Mouse (Mus musculus) liver, embryonic 13.5 days (tissue): ENCODE data around the gene Capn2. TPM values are rescaled to one million over a fixed set of nuclear protein-coding genes. Genes with fewer than 3 reads are reported as not detected.

Source experiments
- ATAC-seq: fragments of 200-750 bp; cut with Nextera tagmentation; 2 replicates; pipeline ENCODE4 v1.8.0; 2017; ENCODE audit warnings: low read depth, mild to moderate bottlenecking, moderate number of reproducible peaks, moderate library complexity
- DNase-seq: peaks from one replicate; pipeline ENCODE4 v3.0.0; 2022
- H3K27ac ChIP-seq: fragments of 300-500 bp; sonication (generic); 2 replicates; pipeline ENCODE4 v1.5.1; 2015; ENCODE audit warnings: moderate library complexity, mild to moderate bottlenecking, inconsistent platforms
- H3K27me3 ChIP-seq: fragments of 300-500 bp; sonication (generic); 2 replicates; pipeline ENCODE4 v1.6.1; 2015; ENCODE audit warnings: mild to moderate bottlenecking, inconsistent platforms
- H3K36me3 ChIP-seq: fragments of 300-500 bp; sonication (generic); 2 replicates; pipeline ENCODE4 v1.6.1; 2015; ENCODE audit warnings: mild to moderate bottlenecking, inconsistent platforms
- H3K4me1 ChIP-seq: fragments of 300-500 bp; sonication (generic); replicated peaks from 2 replicates; pipeline ENCODE4 v1.6.1; 2015; ENCODE audit warnings: inconsistent platforms
- H3K4me2 ChIP-seq: fragments of 300-500 bp; sonication (generic); 2 replicates; pipeline ENCODE4 v1.6.1; 2015; ENCODE audit warnings: inconsistent platforms, mild to moderate bottlenecking, moderate library complexity
- H3K4me3 ChIP-seq: fragments of 300-500 bp; sonication (generic); replicated peaks from 2 replicates; pipeline ENCODE4 v1.5.1; 2015; ENCODE audit warnings: mild to moderate bottlenecking, inconsistent platforms
- H3K9ac ChIP-seq: fragments of 300-500 bp; sonication (generic); 2 replicates; pipeline ENCODE4 v1.6.1; 2015; ENCODE audit warnings: mild to moderate bottlenecking, inconsistent platforms
- H3K9me3 ChIP-seq: fragments of 300-500 bp; sonication (generic); replicated peaks from 2 replicates; pipeline ENCODE4 v1.6.1; 2016; ENCODE audit warnings: inconsistent platforms
- WGBS: fragments of 180-500 bp; shearing (Covaris S2); methylation state at CpG from one replicate; pipeline ENCODE4 v1.1.7; 2015; ENCODE audit not compliant: insufficient replicate concordance; 5-methylcytosine and 5-hydroxymethylcytosine counted together
- polyA plus RNA-seq: library from polyadenylated mRNA; unstranded; fragments of >200 nt; fragmentation: Nextera tagmentation; extraction: Ambion mirVana; gene quantifications from 2 replicates; pipeline ENCODE4 v1.2.1, GENCODE M21; 2015

Capn2 gene
- polyA plus RNA-seq, 1 experiment from 2014 or later: 22.2 TPM

DNA sequence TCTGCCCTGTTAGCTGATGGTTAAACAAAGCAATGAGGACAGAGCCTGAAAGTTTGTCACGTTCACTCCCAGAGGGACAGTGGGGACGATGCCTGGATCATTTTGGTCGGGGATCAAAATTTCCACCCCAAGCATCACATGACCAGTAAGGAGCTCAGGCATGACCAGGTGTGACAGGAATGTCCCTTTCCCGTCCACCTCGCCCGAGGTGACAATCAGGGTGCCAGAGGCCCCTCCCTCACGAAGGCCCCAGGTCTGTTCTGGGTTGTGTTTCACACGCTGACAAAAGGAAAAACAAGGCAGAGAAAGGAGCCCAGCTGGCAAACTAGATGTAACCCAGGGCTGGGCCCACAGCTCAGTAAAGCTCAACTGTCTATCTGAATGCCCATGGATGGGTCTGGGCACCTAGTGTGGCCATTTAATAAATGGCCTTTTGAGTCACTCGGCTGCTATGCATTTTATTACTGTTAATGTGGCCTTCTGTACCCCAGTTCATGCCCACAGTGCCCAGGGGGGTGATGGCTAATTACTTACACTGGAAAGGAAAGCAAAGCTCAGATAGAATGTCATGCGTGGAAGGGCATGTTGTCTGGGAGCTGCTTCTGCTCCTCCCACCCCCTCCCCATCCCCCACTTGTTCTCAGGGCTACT is 35.6 kb downstream of the Capn2 start:
- WGBS: 70% methylated on average over 10 of the region's 10 CpGs
- H3K4me3 ChIP-seq: no peak overlapping the region
- DNase-seq (no peak), ATAC-seq (no peak)
- H3K27ac ChIP-seq: no peak overlapping the region
- H3K9ac ChIP-seq: no peak overlapping the region
- peaks cover 20% of the 10 kb centered on the region; the same call in 1 of the 2 replicates for H3K36me3 ChIP-seq
- H3K9me3 ChIP-seq: no peaks in the 10 kb centered on the region
- peaks cover 10% of the 10 kb centered on the region for H3K4me1 ChIP-seq
- no peak overlapping the region for H3K4me2 ChIP-seq
- H3K27me3 ChIP-seq: no peaks in the 10 kb centered on the region

DNA sequence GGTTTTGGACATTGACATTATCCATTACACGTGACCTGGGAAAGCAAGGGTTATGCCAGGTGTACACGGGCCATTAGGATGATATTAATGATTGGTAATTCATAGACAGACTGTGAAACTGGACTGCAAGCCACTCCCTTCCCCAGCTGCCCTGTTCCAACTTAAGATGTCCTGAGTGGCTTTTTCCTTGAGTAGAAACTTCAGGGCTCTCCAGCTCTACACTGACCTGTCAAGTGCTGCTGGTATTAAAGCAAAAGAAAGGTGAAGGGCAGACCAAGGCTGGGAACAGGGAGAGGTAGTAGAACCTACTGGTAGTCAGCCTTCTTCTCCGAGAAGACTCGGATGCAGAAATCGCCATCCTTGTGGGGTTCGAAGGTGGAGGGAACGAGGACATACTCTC is 36.3 kb downstream of the Capn2 start:
- no peak overlapping the region for H3K4me2 ChIP-seq
- no peak for ATAC-seq
- no peak overlapping the region for H3K4me3 ChIP-seq
- H3K27me3 ChIP-seq: no peaks in the 10 kb centered on the region
- H3K9ac ChIP-seq: no peak overlapping the region
- DNase-seq: no peak
- H3K9me3 ChIP-seq: no peaks in the 10 kb centered on the region
- 76% methylated on average over 7 of the region's 7 CpGs for WGBS
- peaks cover 14% of the 10 kb centered on the region; the same call in 1 of the 2 replicates for H3K36me3 ChIP-seq
- peaks cover 10% of the 10 kb centered on the region for H3K4me1 ChIP-seq
- no peak overlapping the region for H3K27ac ChIP-seq

DNA sequence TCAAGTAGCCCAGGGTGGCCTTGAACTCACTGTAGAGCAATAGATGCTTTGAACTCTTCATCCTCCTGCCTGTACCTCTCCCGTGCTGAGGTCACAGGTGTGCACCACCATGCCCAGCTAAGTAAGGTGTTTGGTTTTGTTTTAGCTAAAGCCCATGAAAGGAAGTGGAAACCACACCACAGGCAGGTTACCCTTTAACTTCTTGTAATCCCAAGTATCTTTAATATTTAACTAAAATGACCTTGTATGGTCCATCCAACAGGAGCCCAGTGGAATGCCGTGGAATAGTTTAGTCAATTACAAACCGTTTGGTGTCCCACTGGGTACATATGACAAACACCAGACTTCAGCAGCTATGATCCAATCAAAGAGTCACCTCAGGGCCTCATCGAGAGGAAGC is 38.5 kb downstream of the Capn2 start:
- WGBS: 57% methylated on average over 4 of the region's 4 CpGs
- no peak for DNase-seq
- Histone ChIP-seq H3K4me1 (peaks cover 10% of the 10 kb centered on the region), H3K4me3 (no peak overlapping the region), H3K9me3 (no peaks in the 10 kb centered on the region), H3K27ac (0 out of 2 replicates have a peak overlapping the region, but pooled peaks have one; percentile 58), H3K36me3 (0 out of 2 replicates have a peak, but pooled peaks cover 16% of the 10 kb centered on the region), H3K27me3 (no peaks in the 10 kb centered on the region), H3K4me2 (no peak overlapping the region), H3K9ac (no peak overlapping the region)
- peak; percentile 69 for ATAC-seq

DNA sequence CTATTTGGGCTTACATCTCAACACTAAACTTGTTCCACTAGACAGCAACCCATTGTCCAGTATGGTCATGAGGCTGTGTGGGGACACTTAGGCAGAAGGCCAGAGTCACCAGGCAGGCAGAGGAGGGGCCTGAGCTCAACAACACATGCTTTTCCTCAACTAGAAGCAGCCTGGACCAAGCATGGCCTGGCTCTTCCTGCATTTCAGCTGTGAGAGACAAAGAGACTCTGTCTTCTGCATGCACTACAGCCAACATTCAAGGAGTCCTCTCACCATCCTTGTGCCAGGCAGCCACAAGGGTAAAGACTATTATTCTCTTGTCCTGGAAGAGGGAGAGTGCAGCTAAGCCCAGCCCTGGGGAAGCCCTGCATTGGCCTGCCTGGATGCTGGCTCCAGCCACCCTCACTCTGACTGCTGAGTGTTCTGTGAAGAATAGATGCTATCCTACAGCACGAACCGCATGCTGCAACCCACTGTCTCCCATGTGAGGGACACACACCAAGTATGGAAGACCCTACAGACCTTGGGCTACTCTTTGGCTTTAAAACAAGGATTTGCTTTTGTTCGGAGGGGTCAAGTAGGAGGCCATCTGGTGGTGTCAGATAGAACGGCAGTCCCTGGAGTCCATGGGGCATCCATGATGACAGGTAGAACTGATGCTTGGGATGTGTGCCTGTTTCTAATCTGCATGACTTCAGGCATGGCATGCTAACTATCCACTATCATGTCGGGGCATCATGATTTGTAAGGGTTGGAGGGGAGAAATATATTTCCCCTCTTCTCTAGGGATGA is 42.2 kb downstream of the Capn2 start:
- peaks cover 33% of the 10 kb centered on the region; the same call in 1 of the 2 replicates for H3K36me3 ChIP-seq
- WGBS: 66% methylated on average over 5 of the region's 5 CpGs
- no peak overlapping the region for H3K27ac ChIP-seq
- no peak for ATAC-seq
- H3K4me3 ChIP-seq: no peak overlapping the region
- no peak overlapping the region for H3K9ac ChIP-seq
- H3K27me3 ChIP-seq: no peaks in the 10 kb centered on the region
- H3K9me3 ChIP-seq: no peaks in the 10 kb centered on the region
- no peak for DNase-seq
- H3K4me2 ChIP-seq: no peak overlapping the region
- H3K4me1 ChIP-seq: peaks cover 8% of the 10 kb centered on the region

DNA sequence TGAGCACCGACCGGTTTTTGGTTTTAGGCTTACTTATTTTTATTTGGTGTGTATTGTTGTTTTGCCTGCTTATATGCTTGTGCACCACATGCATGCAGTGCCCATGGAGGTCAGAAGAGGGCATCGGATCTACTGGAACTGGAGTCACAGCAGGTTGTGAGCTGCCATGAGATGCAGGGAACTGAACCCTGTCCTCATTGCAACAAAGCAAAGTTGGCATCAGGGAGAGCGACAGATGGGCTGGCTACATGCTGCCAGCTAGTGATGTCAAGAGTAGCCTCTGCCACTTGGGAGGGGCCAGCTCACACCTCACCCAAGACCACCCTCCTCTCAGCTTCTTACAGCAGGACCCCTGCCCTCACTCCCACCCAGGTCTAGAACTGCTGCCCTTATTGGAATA is 51.4 kb downstream of the Capn2 start:
- ATAC-seq (no peak), DNase-seq (no peak)
- H3K9ac ChIP-seq: no peak overlapping the region
- H3K27me3 ChIP-seq: no peaks in the 10 kb centered on the region
- H3K9me3 ChIP-seq: no peaks in the 10 kb centered on the region
- peaks cover 31% of the 10 kb centered on the region for H3K36me3 ChIP-seq
- no peak overlapping the region for H3K4me2 ChIP-seq
- H3K27ac ChIP-seq: no peak overlapping the region
- peaks cover 8% of the 10 kb centered on the region for H3K4me1 ChIP-seq
- H3K4me3 ChIP-seq: no peak overlapping the region
- WGBS: 76% methylated on average over 4 of the region's 4 CpGs

DNA sequence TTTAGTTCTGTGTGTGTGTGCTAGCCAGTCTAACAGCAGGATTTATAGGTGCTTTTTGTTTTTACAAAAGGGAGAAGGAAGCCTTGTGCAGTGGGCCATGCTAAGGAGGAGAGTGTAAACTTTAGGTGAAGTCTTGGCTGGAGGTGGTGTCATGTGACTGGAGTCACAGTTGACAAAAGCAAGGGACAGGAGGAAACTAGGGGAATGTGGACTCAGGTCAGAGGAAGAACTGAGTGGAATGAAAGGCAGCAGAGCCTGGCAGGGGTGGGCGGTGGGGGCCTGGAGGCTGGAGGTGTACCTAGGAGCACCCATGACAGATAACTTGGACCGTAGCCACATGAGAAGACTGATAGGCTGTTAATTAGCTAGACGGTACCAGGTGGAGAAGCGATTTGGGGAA is 52.1 kb downstream of the Capn2 start:
- Histone ChIP-seq H3K4me1 (peaks cover 10% of the 10 kb centered on the region), H3K9me3 (no peaks in the 10 kb centered on the region), H3K4me2 (no peak overlapping the region), H3K27me3 (no peaks in the 10 kb centered on the region), H3K4me3 (no peak overlapping the region), H3K36me3 (peaks cover 29% of the 10 kb centered on the region), H3K9ac (no peak overlapping the region), H3K27ac (no peak overlapping the region)
- no peak for ATAC-seq
- 67% methylated on average over 4 of the region's 4 CpGs for WGBS
- DNase-seq: no peak

DNA sequence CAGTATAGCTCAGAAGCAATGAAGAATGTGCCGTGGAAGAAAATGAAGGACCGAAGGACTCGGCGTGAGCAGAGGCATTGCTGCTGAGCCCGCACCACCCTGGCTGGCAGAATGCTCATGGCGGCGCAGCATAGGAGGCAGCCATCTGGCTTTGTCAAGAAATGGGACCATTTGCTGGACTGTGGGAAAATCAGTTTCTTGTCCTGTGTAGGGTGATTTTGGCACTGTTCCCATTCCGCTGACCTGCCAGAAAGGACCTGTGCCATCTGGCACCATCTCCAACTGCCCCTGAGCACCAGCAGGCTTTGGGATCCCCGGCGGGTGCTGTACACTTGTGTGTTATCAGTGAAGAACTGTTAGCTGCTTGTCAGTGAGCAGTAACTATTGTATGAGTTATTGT is 55.6 kb downstream of the Capn2 start:
- ATAC-seq: no peak
- Histone ChIP-seq H3K4me1 (peaks cover 20% of the 10 kb centered on the region), H3K4me3 (no peak overlapping the region), H3K4me2 (no peak overlapping the region), H3K9me3 (no peaks in the 10 kb centered on the region), H3K36me3 (peaks cover 11% of the 10 kb centered on the region; the same call in 1 of the 2 replicates), H3K27ac (no peak overlapping the region), H3K9ac (no peak overlapping the region), H3K27me3 (no peaks in the 10 kb centered on the region)
- 83% methylated on average over 10 of the region's 10 CpGs for WGBS
- no peak for DNase-seq

DNA sequence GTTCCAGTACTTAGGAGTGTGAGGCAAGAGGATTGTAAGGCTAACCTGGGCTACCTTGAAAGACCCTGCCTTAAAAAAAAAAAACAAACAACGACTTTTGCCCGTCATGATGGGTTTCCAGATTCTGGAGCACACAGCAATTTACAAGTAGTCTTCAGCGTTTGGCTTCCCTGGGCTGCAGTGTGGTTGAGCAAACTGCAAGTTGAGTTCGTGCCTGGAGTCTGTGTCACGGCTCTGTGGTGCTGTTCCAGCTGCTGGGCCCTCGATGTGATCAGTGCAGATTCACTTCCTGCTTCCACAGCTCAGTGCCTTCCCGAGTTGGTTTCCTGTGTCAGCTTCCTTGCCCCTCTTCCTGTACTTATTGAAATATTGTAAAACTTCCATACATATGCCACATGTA is 56.1 kb downstream of the Capn2 start:
- Histone ChIP-seq H3K4me3 (no peak overlapping the region), H3K9me3 (no peaks in the 10 kb centered on the region), H3K27me3 (no peaks in the 10 kb centered on the region), H3K9ac (no peak overlapping the region), H3K36me3 (peaks cover 11% of the 10 kb centered on the region; the same call in 1 of the 2 replicates), H3K4me1 (peaks cover 20% of the 10 kb centered on the region), H3K27ac (peak overlapping the region; percentile 57), H3K4me2 (no peak overlapping the region)
- no peak for ATAC-seq
- WGBS: 22% methylated on average over 7 of the region's 7 CpGs
- DNase-seq: no peak

DNA sequence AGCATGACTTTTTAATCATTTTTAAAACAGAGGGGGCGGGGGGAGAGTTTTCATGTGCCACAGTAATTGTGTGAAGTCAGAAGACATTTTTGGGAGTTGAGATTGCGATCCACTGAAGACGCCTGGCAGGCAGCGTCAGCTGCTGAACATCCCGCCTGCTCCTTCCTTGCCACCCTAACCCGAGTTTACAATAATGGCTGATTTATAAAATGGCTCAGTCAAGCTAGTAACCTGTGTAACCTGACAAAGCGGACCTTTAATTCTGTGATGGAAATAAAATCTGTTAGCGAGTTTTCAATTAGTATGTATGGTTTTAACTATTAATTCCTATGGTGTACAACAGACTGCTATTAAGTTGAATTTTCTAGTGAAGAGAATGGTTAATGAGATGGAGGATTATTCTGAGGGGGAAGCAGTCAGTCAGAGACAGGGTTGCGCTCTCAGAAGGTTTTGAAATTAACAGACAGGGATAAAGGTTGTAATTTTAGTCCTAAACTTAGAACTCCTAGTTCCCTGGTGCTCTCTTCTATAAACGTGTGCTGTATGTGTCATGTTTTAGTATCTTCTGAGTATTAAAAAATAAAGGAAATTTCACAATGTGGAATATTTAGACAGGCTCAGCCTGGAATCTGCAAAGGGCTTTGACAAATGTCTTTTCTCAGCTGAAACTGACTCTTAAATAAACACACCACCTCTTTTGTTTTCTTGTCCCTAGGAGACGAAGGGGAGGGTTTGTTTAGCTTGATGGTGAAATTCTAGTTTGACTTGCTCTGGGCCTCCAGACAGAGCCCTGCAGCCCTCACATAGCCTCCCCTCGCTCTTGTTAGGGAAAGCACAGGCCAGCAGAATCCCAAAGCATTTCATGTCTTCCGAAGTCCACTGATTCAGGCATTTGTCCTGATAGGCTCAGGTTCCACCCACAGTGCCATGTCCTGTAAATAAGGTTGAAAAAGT is 56.8 kb downstream of the Capn2 start:
- WGBS: 68% methylated on average over 13 of the region's 13 CpGs
- peak; percentile 67; the same call in 1 of the 2 replicates for ATAC-seq
- Histone ChIP-seq H3K9ac (no peak overlapping the region), H3K4me2 (no peak overlapping the region), H3K4me1 (peaks cover 20% of the 10 kb centered on the region), H3K9me3 (no peaks in the 10 kb centered on the region), H3K27me3 (no peaks in the 10 kb centered on the region), H3K27ac (peak overlapping the region; percentile 57), H3K36me3 (peaks cover 13% of the 10 kb centered on the region; the same call in 1 of the 2 replicates), H3K4me3 (no peak overlapping the region)
- no peak for DNase-seq

DNA sequence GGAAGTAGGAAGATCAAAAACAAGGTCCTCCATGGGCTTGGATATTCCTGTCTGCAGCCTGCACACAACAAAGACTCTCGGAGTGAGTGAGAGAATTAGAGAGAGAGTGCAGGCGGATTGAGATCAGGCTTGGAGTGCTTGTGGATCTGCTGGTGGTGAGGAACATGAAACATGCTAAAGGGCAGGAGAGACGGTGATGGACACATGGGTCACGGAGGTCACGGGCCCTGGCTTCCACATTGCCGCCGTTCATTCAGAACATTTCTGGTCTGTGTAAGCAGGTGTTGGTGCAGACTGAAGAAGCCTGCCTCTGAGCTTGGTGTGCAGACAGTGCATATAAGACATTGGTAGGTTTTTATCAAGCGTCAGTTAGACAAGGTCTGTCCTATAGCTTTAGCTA is 58.0 kb downstream of the Capn2 start:
- H3K4me1 ChIP-seq: peaks cover 20% of the 10 kb centered on the region
- no peak overlapping the region for H3K4me3 ChIP-seq
- WGBS: 75% methylated on average over 8 of the region's 8 CpGs
- peaks cover 20% of the 10 kb centered on the region; the same call in 1 of the 2 replicates for H3K36me3 ChIP-seq
- H3K27me3 ChIP-seq: no peaks in the 10 kb centered on the region
- no peak overlapping the region for H3K9ac ChIP-seq
- no peaks in the 10 kb centered on the region for H3K9me3 ChIP-seq
- H3K4me2 ChIP-seq: no peak overlapping the region
- no peak for ATAC-seq
- no peak for DNase-seq
- no peak overlapping the region for H3K27ac ChIP-seq

DNA sequence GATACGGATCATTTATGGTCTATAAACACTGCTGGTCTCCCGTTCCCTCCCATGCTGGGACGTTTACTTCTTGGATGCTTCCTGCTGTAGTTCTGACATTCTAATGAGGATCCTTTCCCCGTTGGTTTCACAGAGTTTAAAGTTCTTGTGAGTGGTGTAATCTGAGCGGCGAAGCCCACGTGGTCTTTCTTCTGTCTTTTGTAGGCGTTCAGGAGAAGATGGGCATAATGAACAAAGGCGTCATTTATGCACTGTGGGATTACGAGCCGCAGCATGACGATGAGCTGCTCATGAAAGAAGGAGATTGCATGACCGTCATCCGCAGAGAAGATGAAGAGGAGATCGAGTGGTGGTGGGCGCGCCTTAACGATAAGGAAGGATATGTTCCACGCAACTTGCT is 58.9 kb downstream of the Capn2 start:
- H3K27ac ChIP-seq: no peak overlapping the region
- peaks cover 20% of the 10 kb centered on the region for H3K4me1 ChIP-seq
- WGBS: 85% methylated on average over 19 of the region's 19 CpGs
- H3K36me3 ChIP-seq: peaks cover 24% of the 10 kb centered on the region
- ATAC-seq (no peak), DNase-seq (no peak)
- H3K27me3 ChIP-seq: no peaks in the 10 kb centered on the region
- no peak overlapping the region for H3K4me3 ChIP-seq
- H3K9ac ChIP-seq: 0 out of 2 replicates have a peak overlapping the region, but pooled peaks have one; percentile 8
- no peak overlapping the region for H3K4me2 ChIP-seq
- no peaks in the 10 kb centered on the region for H3K9me3 ChIP-seq
